Mouse (Mus musculus) mature B cell (primary cell): ENCODE measurements around the gene Tdg.

ENCODE experiments used
- in situ Hi-C: fragments of 300-500 bp; cut with MboI; formaldehyde crosslinking; loops from 2 replicates; pipeline ENCODE4 v1.14.3; 2019

The Tdg gene

GRCm38 (mm10) chr10:82663289-82663688, 33.7 kb downstream of the Tdg start:
- in situ Hi-C loops: no loop called here

GRCm38 (mm10) chr10:82665951-82666350, 36.3 kb downstream of the Tdg start:
- in situ Hi-C loops: no loop called here

GRCm38 (mm10) chr10:82666436-82667234, 37.0 kb downstream of the Tdg start:
- in situ Hi-C loops: no loop called here

- in situ Hi-C loops: no loop called here
These were observed 40.6 kb downstream of the Tdg start for GRCm38 (mm10) chr10:82670205-82670604.

GRCm38 (mm10) chr10:82676949-82677348, 47.3 kb downstream of the Tdg start:
- in situ Hi-C loops: no loop called here

- in situ Hi-C loops: no loop called here
These were observed 51.1 kb downstream of the Tdg start for GRCm38 (mm10) chr10:82680769-82681168.

- in situ Hi-C loops: no loop called here
These were observed 52.0 kb downstream of the Tdg start for GRCm38 (mm10) chr10:82681639-82682038.

- in situ Hi-C loops: no loop called here
These were observed 55.8 kb downstream of the Tdg start for GRCm38 (mm10) chr10:82685440-82685839.

GRCm38 (mm10) chr10:82689681-82690211, 60.1 kb downstream of the Tdg start:
- in situ Hi-C loops: no loop called here

GRCm38 (mm10) chr10:82690494-82690893, 60.9 kb downstream of the Tdg start, which contains the start of gene Glt8d2:
Gene Glt8d2, minus strand, starts transcription at chr10:82690650.
- in situ Hi-C loops: no loop called here

- in situ Hi-C loops: no loop called here
These were observed 66.3 kb downstream of the Tdg start, which contains the start of gene Hcfc2 for GRCm38 (mm10) chr10:82695956-82696355. Gene Hcfc2, plus strand, starts transcription at chr10:82696160.

- in situ Hi-C loops: no loop called here
These were observed 66.9 kb downstream of the Tdg start for GRCm38 (mm10) chr10:82696453-82697079.

GRCm38 (mm10) chr10:82697305-82697898, 67.8 kb downstream of the Tdg start:
- in situ Hi-C loops: no loop called here

GRCm38 (mm10) chr10:82698712-82699261, 69.2 kb downstream of the Tdg start:
- in situ Hi-C loops: no loop called here

GRCm38 (mm10) chr10:82699296-82699941, 69.8 kb downstream of the Tdg start:
- in situ Hi-C loops: no loop called here
